ENCODE assay signal across 24 mouse cellular contexts in the genomic region with DNA sequence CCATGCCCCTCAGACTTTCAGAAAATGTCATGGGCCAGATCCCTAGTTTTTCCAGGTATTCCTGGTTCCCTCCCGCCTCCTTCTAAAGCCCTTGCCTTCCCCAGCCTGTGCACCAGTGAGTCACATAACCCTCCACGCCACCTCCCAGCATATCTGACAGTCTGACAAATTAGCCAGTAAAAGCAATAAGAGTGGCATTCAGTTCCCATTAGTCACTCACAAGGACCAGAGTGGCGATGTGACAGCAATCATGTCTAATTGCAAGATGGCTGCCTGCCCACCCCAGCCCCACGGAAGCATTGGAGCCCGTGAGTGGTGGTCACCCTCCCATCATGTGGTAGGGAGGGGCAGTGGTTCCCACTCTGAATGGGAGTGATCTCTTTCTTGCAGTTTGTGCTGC. TPM values are rescaled to one million over a fixed set of nuclear protein-coding genes. Genes with fewer than 3 reads are reported as not detected.
A peak's percentile ranks its signal among the peaks of the same experiment; 100 is the strongest.
DNase-seq lines count a peak whose midpoint lies in the region; ATAC-seq lines count a peak whose summit lies in the region.
"Had no signal": no experiment of that assay in that cellular context is flagged by ENCODE, and none has a peak within 500 bp of the region (broad histone marks: within the 10 kb centered on the region; RNA-seq: fewer than 3 reads in every experiment).

No protein-coding gene starts in this region.

- no peaks in the 10 kb centered on the region for H3K36me3 ChIP-seq in forebrain, embryonic 13.5 days (ENCODE audit: poor library complexity, severe bottlenecking)
- no peaks in the 10 kb centered on the region for H3K36me3 ChIP-seq in forebrain, embryonic 10.5 days (replicated peaks)
- H3K36me3 ChIP-seq in forebrain, embryonic 15.5 days = no peaks in the 10 kb centered on the region
- no peaks in the 10 kb centered on the region for H3K36me3 ChIP-seq in liver, embryonic 12.5 days
- H3K36me3 ChIP-seq: hindbrain, embryonic 15.5 days; kidney, embryonic 15.5 days; limb, embryonic 10.5 days; midbrain, embryonic 10.5 days had no signal

- 34% methylated on average over 5 of the region's 5 CpGs for WGBS in forebrain, embryonic 13.5 days
- WGBS in forebrain, embryonic 10.5 days = 81% methylated on average over 5 of the region's 5 CpGs
- WGBS in forebrain, embryonic 15.5 days = 20% methylated on average over 5 of the region's 5 CpGs
- WGBS in liver, embryonic 12.5 days (ENCODE audit: insufficient replicate concordance) = 60% methylated on average over 5 of the region's 5 CpGs

- no peak overlapping the region for H3K9ac ChIP-seq in forebrain, embryonic 13.5 days
- H3K9ac ChIP-seq in forebrain, embryonic 15.5 days (replicated peaks) = no peak overlapping the region
- no peak overlapping the region for H3K9ac ChIP-seq in liver, embryonic 12.5 days
- H3K9ac ChIP-seq: hindbrain, embryonic 15.5 days; kidney, embryonic 15.5 days had no signal

- H3K4me1 ChIP-seq in forebrain, embryonic 13.5 days = peaks cover 57% of the 10 kb centered on the region
- H3K4me1 ChIP-seq in forebrain, embryonic 10.5 days = peaks cover 40% of the 10 kb centered on the region
- peaks cover 54% of the 10 kb centered on the region for H3K4me1 ChIP-seq in forebrain, embryonic 15.5 days
- no peaks in the 10 kb centered on the region for H3K4me1 ChIP-seq in liver, embryonic 12.5 days

- H3K4me3 ChIP-seq in forebrain, embryonic 13.5 days = no peak overlapping the region
- H3K4me3 ChIP-seq in forebrain, embryonic 10.5 days = no peak overlapping the region
- H3K4me3 ChIP-seq in forebrain, embryonic 15.5 days = no peak overlapping the region
- H3K4me3 ChIP-seq in liver, embryonic 12.5 days = no peak overlapping the region
- H3K4me3 ChIP-seq: hindbrain, embryonic 15.5 days; kidney, embryonic 15.5 days; limb, embryonic 10.5 days; midbrain, embryonic 10.5 days had no signal

- no peak overlapping the region for H3K4me2 ChIP-seq in forebrain, embryonic 13.5 days
- H3K4me2 ChIP-seq in forebrain, embryonic 15.5 days (replicated peaks) = no peak overlapping the region
- no peak overlapping the region for H3K4me2 ChIP-seq in liver, embryonic 12.5 days
- H3K4me2 ChIP-seq: heart, embryonic 11.5 days; hindbrain, embryonic 15.5 days; kidney, embryonic 15.5 days had no signal

- peaks cover 25% of the 10 kb centered on the region for H3K27me3 ChIP-seq in forebrain, embryonic 13.5 days
- peaks cover 55% of the 10 kb centered on the region for H3K27me3 ChIP-seq in forebrain, embryonic 10.5 days (ENCODE audit: poor library complexity, severe bottlenecking)
- H3K27me3 ChIP-seq in forebrain, embryonic 15.5 days = 0 out of 2 replicates have a peak, but pooled peaks cover 3% of the 10 kb centered on the region
- peaks cover 43% of the 10 kb centered on the region for H3K27me3 ChIP-seq in liver, embryonic 12.5 days (replicated peaks)
- H3K27me3 ChIP-seq: hindbrain, embryonic 15.5 days had no signal

- ATAC-seq in forebrain, embryonic 13.5 days = peak; percentile 39
- ATAC-seq in forebrain, embryonic 15.5 days (replicated peaks) = peak; percentile 14; the same call in 1 of the 2 replicates
- no peak for ATAC-seq in liver, embryonic 12.5 days
- ATAC-seq: activated CD4-positive, CD25-positive, alpha-beta regulatory T cell, adult 4 months; intestine, postnatal 0 days had no signal

- no peak for DNase-seq in forebrain, embryonic 10.5 days (ENCODE audit: extremely low spot score, low spot score)
- DNase-seq in 3134 (ENCODE audit: extremely low read depth, insufficient read length, low spot score) (peak; percentile 49), MN1 (ENCODE audit: low spot score) (peak; percentile 53)
- no peak for DNase-seq in heart, adult 18-20 months
- DNase-seq: cerebellum, adult 18-20 months; cerebellum, postnatal 25 days; embryo, embryonic 11 days; heart, postnatal 10 days; lung, adult 2 months; retina, postnatal 1 day; right cerebral cortex, postnatal 4 days; thymus, postnatal 14 days had no signal

- H3K9me3 ChIP-seq in forebrain, embryonic 13.5 days (replicated peaks) = no peaks in the 10 kb centered on the region
- H3K9me3 ChIP-seq in forebrain, embryonic 10.5 days = no peaks in the 10 kb centered on the region
- H3K9me3 ChIP-seq in forebrain, embryonic 15.5 days = no peaks in the 10 kb centered on the region
- H3K9me3 ChIP-seq in liver, embryonic 12.5 days (replicated peaks) = no peaks in the 10 kb centered on the region
- H3K9me3 ChIP-seq: hindbrain, embryonic 15.5 days; kidney, embryonic 15.5 days; limb, embryonic 10.5 days; midbrain, embryonic 10.5 days had no signal

- H3K27ac ChIP-seq in forebrain, embryonic 13.5 days = peak overlapping the region; percentile 54
- H3K27ac ChIP-seq in forebrain, embryonic 10.5 days = no peak overlapping the region
- H3K27ac ChIP-seq in forebrain, embryonic 15.5 days (replicated peaks) = 0 out of 2 replicates have a peak overlapping the region, but pooled peaks have one; percentile 29
- H3K27ac ChIP-seq in liver, embryonic 12.5 days = no peak overlapping the region
- H3K27ac ChIP-seq: hindbrain, embryonic 15.5 days; kidney, embryonic 15.5 days; limb, embryonic 10.5 days; macrophage; midbrain, embryonic 10.5 days had no signal

RNA-seq across cellular contexts. Expression of a gene that starts 25.3 kb away (rescaled TPM):
- 8.0 and 9.9 TPM in 2 replicates for polyA plus RNA-seq in forebrain, embryonic 13.5 days (2015; fragmentation: Nextera tagmentation; extraction: Ambion mirVana)
- polyA plus RNA-seq in forebrain, embryonic 10.5 days (2016; fragmentation: Nextera tagmentation; extraction: Ambion mirVana) = 10.9 and 11.9 TPM in 2 replicates
- 4.2 and 4.9 TPM in 2 replicates for polyA plus RNA-seq in forebrain, embryonic 15.5 days (2015; fragmentation: Nextera tagmentation; extraction: Ambion mirVana)
- 0.35 TPM in 1 of 2 replicates, not detected in the other for polyA plus RNA-seq in liver, embryonic 12.5 days (2016; fragmentation: Nextera tagmentation; extraction: Ambion mirVana)
- not detected for total RNA-seq in heart, adult 18-20 months (2021)
- total RNA-seq: heart, postnatal 10 days; liver, adult 2 months had no signal
- polyA plus RNA-seq: activated CD4-positive, CD25-positive, alpha-beta regulatory T cell, adult 4 months; liver, adult 2 months; macrophage had no signal

Comparison
In these comparisons a context has a peak if more than half of its experiments do, and no peak if none do; other contexts are left out.
1. H3K27ac ChIP-seq: peak in forebrain, embryonic 13.5 days (single experiment) and forebrain, embryonic 15.5 days (single experiment); none in forebrain, embryonic 10.5 days (single experiment) and liver, embryonic 12.5 days (single experiment).
2. DNase-seq: peak in 3134 (single experiment) and MN1 (single experiment); none in forebrain, embryonic 10.5 days (single experiment) and heart, adult 18-20 months (0 of 2).